ENCODE assay signal across 24 mouse cellular contexts in genomic region chr4:94543041-94543440, GRCm38 (mm10). TPM values are rescaled to one million over a fixed set of nuclear protein-coding genes. Genes with fewer than 3 reads are reported as not detected.
A peak's percentile ranks its signal among the peaks of the same experiment; 100 is the strongest.
DNase-seq lines count a peak whose midpoint lies in the region; ATAC-seq and TF ChIP-seq lines count a peak whose summit lies in the region.
"Had no signal": no experiment of that assay in that cellular context is flagged by ENCODE, and none has a peak within 500 bp of the region (broad histone marks: within the 10 kb centered on the region; RNA-seq: fewer than 3 reads in every experiment).

No protein-coding gene starts in this region.

- H3K36me3 ChIP-seq in forebrain, embryonic 15.5 days, result peaks cover 34% of the 10 kb centered on the region

- no peak overlapping the region for H3K4me3 ChIP-seq in layer of hippocampus, adult 2 months
- H3K4me3 ChIP-seq in forebrain, embryonic 15.5 days, result no peak overlapping the region
- H3K4me3 ChIP-seq: embryonic facial prominence, embryonic 13.5 days; forebrain, embryonic 12.5 days; heart, embryonic 13.5 days; hindbrain, embryonic 12.5 days had no signal

- DNase-seq in layer of hippocampus, adult 2 months (ENCODE audit: low spot score in 2 of 2), result no peak
- DNase-seq in layer of hippocampus, postnatal 36 days, result no peak
- DNase-seq in thymus, postnatal 4 days, result peak; percentile 27
- no peak for DNase-seq in thymus, adult 18-20 months
- DNase-seq in R1 (ENCODE audit: low read depth, low spot score), result peak; percentile 66
- no peak for DNase-seq in lung, adult 18-20 months
- DNase-seq in adrenal gland, adult 2 months, result no peak
- DNase-seq: adrenal gland, postnatal 10 days; cerebellum, adult 18-20 months; cerebellum, adult 9-11 months; cerebellum, postnatal 36 days; forebrain, postnatal 0 days; gastrocnemius, postnatal 14 days; heart, postnatal 36 days had no signal

- H3K27ac ChIP-seq in layer of hippocampus, adult 2 months, result no peak overlapping the region
- no peak overlapping the region for H3K27ac ChIP-seq in forebrain, embryonic 15.5 days (replicated peaks)
- H3K27ac ChIP-seq: embryonic facial prominence, embryonic 13.5 days; forebrain, embryonic 12.5 days; heart, embryonic 13.5 days; hindbrain, embryonic 12.5 days had no signal

- peak; percentile 43 for TF ChIP-seq CTCF in layer of hippocampus, adult 2 months (conservative IDR thresholded peaks at IDR 0.05)

- ATAC-seq in forebrain, embryonic 15.5 days (replicated peaks), result no peak
- ATAC-seq: forebrain, postnatal 0 days; hindbrain, embryonic 16.5 days; inflammation-experienced regulatory T-cells, adult 6 months; Patski had no signal

- no peaks in the 10 kb centered on the region for H3K27me3 ChIP-seq in forebrain, embryonic 15.5 days
- H3K27me3 ChIP-seq: embryonic facial prominence, embryonic 13.5 days; forebrain, embryonic 12.5 days; heart, embryonic 13.5 days; hindbrain, embryonic 12.5 days; Patski had no signal

- H3K4me2 ChIP-seq in forebrain, embryonic 15.5 days (replicated peaks), result no peak overlapping the region
- H3K4me2 ChIP-seq: embryonic facial prominence, embryonic 13.5 days; forebrain, embryonic 12.5 days; heart, embryonic 13.5 days; hindbrain, embryonic 12.5 days had no signal

- H3K9me3 ChIP-seq in forebrain, embryonic 15.5 days, result no peaks in the 10 kb centered on the region
- H3K9me3 ChIP-seq: embryonic facial prominence, embryonic 13.5 days; forebrain, embryonic 12.5 days; heart, embryonic 13.5 days; hindbrain, embryonic 12.5 days had no signal

- H3K9ac ChIP-seq in forebrain, embryonic 15.5 days (replicated peaks), result no peak overlapping the region
- H3K9ac ChIP-seq: embryonic facial prominence, embryonic 13.5 days; forebrain, embryonic 12.5 days; forebrain, postnatal 0 days; heart, embryonic 13.5 days; hindbrain, embryonic 12.5 days had no signal

- no peaks in the 10 kb centered on the region for H3K4me1 ChIP-seq in forebrain, embryonic 15.5 days
- H3K4me1 ChIP-seq: embryonic facial prominence, embryonic 13.5 days; forebrain, embryonic 12.5 days; heart, embryonic 13.5 days; hindbrain, embryonic 12.5 days had no signal

- WGBS in forebrain, embryonic 15.5 days, result 96% methylated on average over 4 of the region's 4 CpGs

RNA-seq across cellular contexts. Expression of gene Gm10306, which starts 13.3 kb away (rescaled TPM):
- not detected for total RNA-seq in layer of hippocampus, adult 2 months (2021)
- total RNA-seq in layer of hippocampus, postnatal 36 days (2021), result not detected
- not detected for total RNA-seq in adrenal gland, adult 2 months (2021)
- polyA plus RNA-seq in adrenal gland, adult 2 months (2012; rRNA removed), result not detected in 2 replicates
- 0.41 TPM in 1 of 2 replicates, not detected in the other for polyA plus RNA-seq in forebrain, embryonic 15.5 days (2015; fragmentation: Nextera tagmentation; extraction: Ambion mirVana)
- total RNA-seq: adrenal gland, postnatal 10 days; forebrain, postnatal 0 days; gastrocnemius, adult 18-20 months; gastrocnemius, postnatal 14 days; heart, adult 8-10 months; heart, postnatal 36 days had no signal
- polyA plus RNA-seq: embryonic facial prominence, embryonic 13.5 days; heart, embryonic 13.5 days; hindbrain, embryonic 12.5 days; hindbrain, embryonic 16.5 days; inflammation-experienced regulatory T-cells, adult 6 months had no signal

RNA-seq across cellular contexts. Expression of gene Caap1, which starts 13.6 kb away (rescaled TPM):
- 10 to 100 TPM; 11.1 to 11.9 TPM for total RNA-seq in layer of hippocampus, adult 2 months (2021)
- 10 to 100 TPM; 11.1 to 12.6 TPM for total RNA-seq in layer of hippocampus, postnatal 36 days (2021)
- total RNA-seq in adrenal gland, adult 2 months (2021), result 1 to 10 TPM; 7.0 to 9.4 TPM
- 1.8 and 2.7 TPM in 2 replicates for polyA plus RNA-seq in adrenal gland, adult 2 months (2012; rRNA removed)
- 20.9 and 25.5 TPM in 2 replicates for polyA plus RNA-seq in forebrain, embryonic 15.5 days (2015; fragmentation: Nextera tagmentation; extraction: Ambion mirVana)

Comparison
In these comparisons a context has a peak if more than half of its experiments do, and no peak if none do; other contexts are left out.
1. DNase-seq: peak in thymus, postnatal 4 days (single experiment) and R1 (single experiment); none in layer of hippocampus, adult 2 months (0 of 2), layer of hippocampus, postnatal 36 days (0 of 2), thymus, adult 18-20 months (0 of 2), lung, adult 18-20 months (0 of 2) and adrenal gland, adult 2 months (single experiment).